Mouse (Mus musculus) embryonic facial prominence, embryonic 14.5 days (tissue): Measurements from ENCODE around the gene Ppt1. TPM values are rescaled to one million over a fixed set of nuclear protein-coding genes. Genes with fewer than 3 reads are reported as not detected.

Source experiments
- ATAC-seq: fragments of 200-750 bp; cut with Nextera tagmentation; 2 replicates; pipeline ENCODE4 v1.8.0; 2017; ENCODE audit warnings: low read depth, moderate number of reproducible peaks, moderate TSS enrichment
- DNase-seq: peaks from one replicate; pipeline ENCODE4 v3.0.0-alpha.2; 2015; ENCODE audit warnings: low spot score
- H3K27ac ChIP-seq: fragments of 300-500 bp; sonication (generic); replicated peaks from 2 replicates; pipeline ENCODE4 v1.5.1; 2014; ENCODE audit warnings: low read depth, mild to moderate bottlenecking, low read length, moderate library complexity
- H3K27me3 ChIP-seq: fragments of 300-500 bp; sonication (generic); replicated peaks from 2 replicates; pipeline ENCODE4 v1.6.1; 2014; ENCODE audit warnings: low read length; ENCODE audit not compliant: control insufficient read depth, insufficient read depth
- H3K36me3 ChIP-seq: fragments of 300-500 bp; sonication (generic); 2 replicates; pipeline ENCODE4 v1.6.1; 2014; ENCODE audit warnings: low read length, mixed read lengths; ENCODE audit not compliant: control insufficient read depth, insufficient read depth
- H3K4me1 ChIP-seq: fragments of 300-500 bp; sonication (generic); 2 replicates; pipeline ENCODE4 v1.6.1; 2014; ENCODE audit warnings: antibody characterized with exemption, low read length; ENCODE audit not compliant: control insufficient read depth, insufficient read depth
- H3K4me2 ChIP-seq: fragments of 300-500 bp; sonication (generic); 2 replicates; pipeline ENCODE4 v1.6.1; 2014; ENCODE audit warnings: low read depth, mild to moderate bottlenecking, low read length, moderate library complexity, mixed read lengths
- H3K4me3 ChIP-seq: fragments of 300-500 bp; sonication (generic); 2 replicates; pipeline ENCODE4 v1.5.1; 2014; ENCODE audit warnings: low read depth, mild to moderate bottlenecking, low read length
- H3K9ac ChIP-seq: fragments of 300-500 bp; sonication (generic); 2 replicates; pipeline ENCODE4 v1.6.1; 2014; ENCODE audit warnings: low read depth, mild to moderate bottlenecking, low read length, moderate library complexity, mixed read lengths
- H3K9me3 ChIP-seq: fragments of 300-500 bp; sonication (generic); 2 replicates; pipeline ENCODE4 v1.6.1; 2016; ENCODE audit warnings: low read length; ENCODE audit not compliant: control insufficient read depth
- WGBS: fragments of 180-500 bp; shearing (Covaris S2); extraction: QIAGEN DNeasy Blood & Tissue Kit; methylation state at CpG from one replicate; pipeline ENCODE4 v1.1.7; 2014; 5-methylcytosine and 5-hydroxymethylcytosine counted together
- polyA plus RNA-seq: library from polyadenylated mRNA; unstranded; fragments of >200 nt; fragmentation: Nextera tagmentation; extraction: Ambion mirVana; gene quantifications from 2 replicates; pipeline ENCODE4 v1.2.1, GENCODE M21; 2014

Gene Ppt1
- polyA plus RNA-seq, 1 experiment from 2014 or later: 61.3 TPM

GRCm38 (mm10) chr4:122829339-122829738 is 6.7 kb upstream of the Ppt1 start:
- Histone ChIP-seq H3K27ac (no peak overlapping the region), H3K4me1 (no peaks in the 10 kb centered on the region), H3K36me3 (no peaks in the 10 kb centered on the region), H3K4me2 (no peak overlapping the region), H3K9me3 (no peaks in the 10 kb centered on the region), H3K4me3 (no peak overlapping the region), H3K27me3 (no peaks in the 10 kb centered on the region), H3K9ac (no peak overlapping the region)
- WGBS: 88% methylated on average over 6 of the region's 6 CpGs
- no peak for DNase-seq
- ATAC-seq: no peak

- no peak overlapping the region for H3K9ac ChIP-seq
- ATAC-seq (no peak), DNase-seq (peak; percentile 29)
- H3K4me1 ChIP-seq: 0 out of 2 replicates have a peak, but pooled peaks cover 4% of the 10 kb centered on the region
- H3K4me3 ChIP-seq: no peak overlapping the region
- WGBS: 52% methylated on average over 1 of the region's 1 CpGs
- H3K27me3 ChIP-seq: no peaks in the 10 kb centered on the region
- no peak overlapping the region for H3K27ac ChIP-seq
- no peaks in the 10 kb centered on the region for H3K9me3 ChIP-seq
- H3K36me3 ChIP-seq: no peaks in the 10 kb centered on the region
- H3K4me2 ChIP-seq: no peak overlapping the region
Measured at GRCm38 (mm10) chr4:122831888-122832287, 4.2 kb upstream of the Ppt1 start.

GRCm38 (mm10) chr4:122836403-122836775 is 347 bp downstream of the Ppt1 start:
- no peaks in the 10 kb centered on the region for H3K27me3 ChIP-seq
- H3K9ac ChIP-seq: peak overlapping the region; percentile 77
- H3K4me2 ChIP-seq: peak overlapping the region; percentile 88
- 0% methylated on average over 7 of the region's 7 CpGs for WGBS
- peaks cover 7% of the 10 kb centered on the region; the same call in 1 of the 2 replicates for H3K36me3 ChIP-seq
- H3K9me3 ChIP-seq: no peaks in the 10 kb centered on the region
- no peak overlapping the region for H3K27ac ChIP-seq
- no peak for DNase-seq
- peak overlapping the region; percentile 62 for H3K4me3 ChIP-seq
- peak; percentile 37 for ATAC-seq
- 0 out of 2 replicates have a peak, but pooled peaks cover 5% of the 10 kb centered on the region for H3K4me1 ChIP-seq

- peak overlapping the region; percentile 88 for H3K4me2 ChIP-seq
Measured at GRCm38 (mm10) chr4:122837180-122837730, 1.2 kb downstream of the Ppt1 start.

GRCm38 (mm10) chr4:122837994-122838393 is 2.0 kb downstream of the Ppt1 start:
- Histone ChIP-seq H3K9me3 (no peaks in the 10 kb centered on the region), H3K4me1 (0 out of 2 replicates have a peak, but pooled peaks cover 5% of the 10 kb centered on the region), H3K9ac (no peak overlapping the region), H3K27me3 (no peaks in the 10 kb centered on the region), H3K4me2 (no peak overlapping the region), H3K27ac (no peak overlapping the region), H3K4me3 (no peak overlapping the region), H3K36me3 (peaks cover 12% of the 10 kb centered on the region; the same call in 1 of the 2 replicates)
- no peak for ATAC-seq
- DNase-seq: no peak
- 73% methylated on average over 2 of the region's 2 CpGs for WGBS

More at GRCm38 (mm10) chr4:122837180-122837730, 1.2 kb downstream of the Ppt1 start:
- no peak overlapping the region for H3K27ac ChIP-seq
- no peak overlapping the region for H3K9ac ChIP-seq
- H3K36me3 ChIP-seq: peaks cover 12% of the 10 kb centered on the region; the same call in 1 of the 2 replicates
- H3K9me3 ChIP-seq: no peaks in the 10 kb centered on the region
- no peak for ATAC-seq
- H3K4me3 ChIP-seq: peak overlapping the region; percentile 62; the same call in 1 of the 2 replicates
- H3K27me3 ChIP-seq: no peaks in the 10 kb centered on the region
- WGBS: 73% methylated on average over 6 of the region's 6 CpGs
- 0 out of 2 replicates have a peak, but pooled peaks cover 5% of the 10 kb centered on the region for H3K4me1 ChIP-seq
- no peak for DNase-seq

GRCm38 (mm10) chr4:122838416-122838815 is 2.4 kb downstream of the Ppt1 start:
- Histone ChIP-seq H3K4me2 (no peak overlapping the region), H3K27ac (no peak overlapping the region), H3K9ac (no peak overlapping the region), H3K27me3 (no peaks in the 10 kb centered on the region), H3K4me3 (no peak overlapping the region), H3K4me1 (0 out of 2 replicates have a peak, but pooled peaks cover 5% of the 10 kb centered on the region), H3K9me3 (no peaks in the 10 kb centered on the region), H3K36me3 (peaks cover 12% of the 10 kb centered on the region; the same call in 1 of the 2 replicates)
- WGBS: 85% methylated on average over 1 of the region's 1 CpGs
- ATAC-seq (no peak), DNase-seq (no peak)

- no peaks in the 10 kb centered on the region for H3K9me3 ChIP-seq
- H3K36me3 ChIP-seq: peaks cover 79% of the 10 kb centered on the region
- no peak overlapping the region for H3K4me3 ChIP-seq
- ATAC-seq (0 out of 2 replicates have a peak, but pooled peaks have one; percentile 33), DNase-seq (peak; percentile 21)
- H3K9ac ChIP-seq: no peak overlapping the region
- H3K4me1 ChIP-seq: no peaks in the 10 kb centered on the region
- WGBS: 66% methylated on average over 13 of the region's 13 CpGs
- no peaks in the 10 kb centered on the region for H3K27me3 ChIP-seq
- H3K27ac ChIP-seq: no peak overlapping the region
- H3K4me2 ChIP-seq: no peak overlapping the region
Measured at GRCm38 (mm10) chr4:122848150-122848621, 12.1 kb downstream of the Ppt1 start.

GRCm38 (mm10) chr4:122851535-122851934 is 15.5 kb downstream of the Ppt1 start:
- no peaks in the 10 kb centered on the region for H3K27me3 ChIP-seq
- no peaks in the 10 kb centered on the region for H3K4me1 ChIP-seq
- H3K36me3 ChIP-seq: peaks cover 85% of the 10 kb centered on the region
- H3K9me3 ChIP-seq: no peaks in the 10 kb centered on the region
- no peak overlapping the region for H3K4me3 ChIP-seq
- ATAC-seq: no peak
- H3K27ac ChIP-seq: no peak overlapping the region
- H3K4me2 ChIP-seq: no peak overlapping the region
- no peak overlapping the region for H3K9ac ChIP-seq
- DNase-seq: no peak

GRCm38 (mm10) chr4:122853691-122854090 is 17.6 kb downstream of the Ppt1 start:
- no peak overlapping the region for H3K9ac ChIP-seq
- DNase-seq (no peak), ATAC-seq (no peak)
- H3K36me3 ChIP-seq: peaks cover 85% of the 10 kb centered on the region
- 64% methylated on average over 2 of the region's 2 CpGs for WGBS
- no peak overlapping the region for H3K4me2 ChIP-seq
- no peaks in the 10 kb centered on the region for H3K27me3 ChIP-seq
- no peak overlapping the region for H3K4me3 ChIP-seq
- H3K4me1 ChIP-seq: no peaks in the 10 kb centered on the region
- H3K9me3 ChIP-seq: no peaks in the 10 kb centered on the region
- no peak overlapping the region for H3K27ac ChIP-seq
